Mouse (Mus musculus): Measurements from ENCODE around the gene Reep3.
"Not testable (repeated sequence)": the region's sequence is repeated elsewhere in the genome, so short reads cannot be mapped to it uniquely, and the experiment has no call there.

Reep3 gene

DNA sequence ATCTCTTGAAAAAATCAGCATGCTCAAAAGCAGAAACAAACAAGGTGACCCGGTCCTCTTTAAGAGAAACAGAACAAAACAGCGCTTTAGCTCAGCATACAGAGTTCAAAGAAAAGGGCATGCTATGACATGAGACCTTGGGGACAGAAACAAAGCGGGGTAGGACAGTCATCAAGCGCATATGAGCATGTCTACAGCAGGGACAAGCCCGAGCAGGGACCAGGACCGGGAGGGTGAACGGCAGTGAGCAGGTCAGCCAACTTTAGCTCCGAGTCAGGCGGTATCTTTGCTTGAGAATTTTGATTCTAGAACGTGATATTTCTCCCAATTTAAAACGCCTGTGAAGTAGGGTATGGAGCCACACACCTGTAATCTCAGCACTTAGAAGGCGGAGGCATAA is 86.2 kb downstream of the Reep3 start:
- DNase-seq = no peak

GRCm38 (mm10) chr10:67004527-67005042 is 92.2 kb downstream of the Reep3 start:
- DNase-seq = peak; percentile 69

- DNase-seq = peak; percentile 84
Observed at GRCm38 (mm10) chr10:67003743-67004526, 92.8 kb downstream of the Reep3 start.

GRCm38 (mm10) chr10:67003009-67003742 is 93.6 kb downstream of the Reep3 start:
- DNase-seq = peak; percentile 92

DNA sequence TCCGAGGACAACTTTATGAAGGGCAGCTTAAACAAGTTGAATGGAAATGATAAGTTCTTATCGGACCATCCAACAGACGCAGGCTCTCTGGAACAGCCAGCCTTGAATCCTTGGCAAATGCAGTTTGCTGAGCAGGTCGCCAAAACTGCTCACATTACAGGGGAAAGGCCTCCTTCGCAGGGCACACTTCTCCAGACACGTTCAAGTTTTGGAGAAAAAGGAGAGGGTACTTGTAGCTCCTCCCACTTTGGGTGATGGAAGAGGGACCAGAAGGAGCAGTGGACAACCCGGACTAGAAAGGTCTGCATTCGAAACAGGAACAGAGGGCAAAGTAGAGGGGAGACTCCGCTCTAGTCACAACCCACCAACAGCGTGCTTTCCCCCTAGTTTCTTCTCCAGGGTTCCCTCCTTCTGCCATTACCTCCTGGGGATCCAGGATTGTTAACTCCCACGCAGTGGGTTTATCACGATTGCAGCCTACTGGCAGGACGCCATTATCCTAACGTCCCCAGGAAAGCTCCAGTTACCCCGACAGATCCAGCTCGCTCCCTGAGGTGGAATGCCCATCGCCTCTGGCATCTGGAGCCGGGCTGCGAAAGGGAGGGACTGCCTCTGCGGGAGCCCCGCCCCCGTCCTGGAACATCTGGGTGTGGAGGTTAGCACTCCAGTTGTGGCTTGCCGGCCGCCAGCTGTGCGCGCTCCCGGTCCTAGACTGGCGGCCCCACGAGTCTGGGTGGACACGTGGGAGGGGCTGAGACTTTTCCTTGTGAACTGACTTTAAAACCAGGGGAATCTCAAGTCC is 94.3 kb downstream of the Reep3 start:
- DNase-seq = peak; percentile 91

GRCm38 (mm10) chr10:67000958-67001615 is 95.7 kb downstream of the Reep3 start:
- not testable (repeated sequence) for DNase-seq

DNA sequence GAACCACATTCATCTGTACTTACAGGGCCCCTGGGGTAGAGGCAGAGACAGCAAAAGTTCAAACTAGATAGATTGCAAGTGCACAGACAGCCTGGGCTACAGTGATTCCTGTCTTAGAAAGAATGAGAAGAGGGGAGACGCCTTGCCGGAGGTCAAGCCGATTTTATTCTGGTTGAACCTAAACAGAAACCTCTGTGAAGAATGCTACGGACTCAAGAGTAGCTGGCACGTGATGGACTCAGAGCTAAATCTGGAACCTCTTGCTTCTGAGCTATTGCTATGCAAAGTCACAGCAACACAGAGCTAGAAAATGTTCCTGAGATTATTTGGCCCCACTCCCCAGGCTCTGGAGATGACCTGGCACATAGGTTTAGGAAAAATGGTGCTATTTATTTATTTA is 96.6 kb downstream of the Reep3 start:
- DNase-seq = no peak

DNA sequence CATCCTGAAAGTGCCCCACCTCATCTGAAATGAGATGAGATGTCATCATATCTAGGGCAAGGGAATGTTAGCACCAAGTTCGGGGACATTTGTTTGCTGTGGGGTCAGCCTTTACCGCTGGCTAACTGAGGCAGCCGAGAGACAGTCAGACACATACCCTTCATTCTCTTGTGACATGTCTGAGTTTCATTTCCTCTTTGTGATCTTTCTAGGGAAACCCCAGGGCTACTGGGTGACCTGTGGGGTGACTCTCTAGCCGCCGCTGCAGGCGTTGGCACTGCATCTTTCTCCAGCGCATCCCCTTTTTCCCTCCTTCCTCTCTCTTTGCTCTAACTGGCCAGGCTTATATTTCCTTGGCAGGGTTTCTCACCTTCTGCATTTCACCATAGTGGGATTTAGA is 98.0 kb downstream of the Reep3 start:
- DNase-seq = no peak

DNA sequence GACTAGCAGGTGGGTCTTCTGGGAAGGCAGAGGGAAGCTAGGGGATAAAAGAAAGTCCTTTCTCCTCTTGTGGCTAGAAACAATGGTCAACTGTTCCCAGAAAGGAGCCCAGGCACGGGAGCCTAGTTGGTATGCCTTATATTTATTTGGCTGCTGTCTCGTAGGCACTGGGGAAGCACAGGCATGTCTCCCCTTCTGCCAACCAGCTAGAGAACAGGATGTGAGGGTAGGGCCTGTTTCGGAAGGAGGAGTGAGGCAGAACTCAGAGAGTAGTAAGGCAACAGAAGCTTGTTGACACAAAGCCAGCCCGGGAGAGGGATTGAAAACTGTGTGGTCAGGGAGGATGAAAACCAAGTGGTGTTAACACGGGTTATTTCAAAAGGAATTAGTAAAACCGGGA is 101.6 kb downstream of the Reep3 start:
- no peak for DNase-seq

GRCm38 (mm10) chr10:66994469-66994868 is 102.3 kb downstream of the Reep3 start:
- no peak for DNase-seq

DNA sequence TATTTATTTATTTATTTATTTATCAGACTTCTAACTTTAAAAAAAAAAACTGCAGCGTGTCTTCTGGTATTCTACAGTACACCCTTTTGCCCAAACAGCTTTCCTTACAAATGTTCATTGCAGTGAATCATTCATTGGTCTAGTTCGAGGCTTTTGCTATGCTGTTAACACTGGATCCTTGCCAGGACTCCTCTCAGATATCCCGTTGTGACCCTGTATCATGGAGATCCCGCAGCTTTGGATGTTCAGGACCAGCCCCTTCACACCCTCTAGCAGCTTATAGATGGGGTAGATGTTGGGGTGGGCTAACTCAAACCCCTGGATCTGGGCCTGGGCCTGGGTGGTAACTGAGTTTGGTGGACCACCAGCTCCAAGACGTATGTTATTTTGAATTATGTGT is 104.2 kb downstream of the Reep3 start:
- DNase-seq = no peak

GRCm38 (mm10) chr10:66990506-66990905 is 106.2 kb downstream of the Reep3 start:
- DNase-seq = no peak

GRCm38 (mm10) chr10:66983043-66983442 is 113.7 kb downstream of the Reep3 start:
- no peak for DNase-seq

DNA sequence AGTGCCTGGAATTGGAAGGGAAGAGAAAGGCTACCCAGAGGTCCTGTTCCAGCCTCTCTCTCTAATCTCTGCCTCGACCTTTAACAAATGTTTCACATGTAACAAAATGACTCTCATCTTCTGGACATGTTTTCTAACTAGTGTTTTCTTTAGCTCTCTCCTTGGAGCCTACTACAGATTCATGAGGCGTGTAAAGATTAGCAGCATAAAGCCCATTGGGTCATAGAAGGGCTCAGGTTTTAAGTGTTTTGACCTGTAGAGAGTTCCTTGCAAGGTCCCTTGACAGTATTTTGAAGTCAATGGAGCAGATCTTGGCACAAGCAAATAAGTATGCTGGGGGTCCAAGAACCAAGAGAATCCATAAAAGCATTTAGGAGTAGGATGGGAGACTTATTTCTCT is 118.5 kb downstream of the Reep3 start:
- DNase-seq = no peak

GRCm38 (mm10) chr10:66977093-66977492 is 119.7 kb downstream of the Reep3 start:
- DNase-seq = no peak

DNA sequence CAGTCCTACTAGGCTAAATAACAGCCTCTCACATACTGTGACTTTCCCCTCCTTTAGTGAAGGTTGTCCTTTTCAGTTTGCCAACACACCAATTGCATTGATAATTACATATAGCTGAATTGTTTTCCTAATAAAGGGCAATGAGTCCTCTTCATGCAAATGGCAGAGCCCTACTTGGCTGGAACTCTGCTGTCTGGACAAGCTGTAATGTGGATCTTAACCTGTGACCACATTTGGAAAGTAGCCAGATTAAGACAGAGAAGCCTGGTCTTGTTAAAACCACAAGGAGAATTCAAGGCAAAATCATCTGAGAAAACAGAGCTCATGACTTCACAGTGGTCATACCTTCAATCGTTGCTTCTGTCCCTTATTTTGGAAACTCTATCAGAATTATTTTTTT is 121.3 kb downstream of the Reep3 start:
- DNase-seq = no peak

GRCm38 (mm10) chr10:66974417-66974816 is 122.3 kb downstream of the Reep3 start:
- DNase-seq = no peak

DNA sequence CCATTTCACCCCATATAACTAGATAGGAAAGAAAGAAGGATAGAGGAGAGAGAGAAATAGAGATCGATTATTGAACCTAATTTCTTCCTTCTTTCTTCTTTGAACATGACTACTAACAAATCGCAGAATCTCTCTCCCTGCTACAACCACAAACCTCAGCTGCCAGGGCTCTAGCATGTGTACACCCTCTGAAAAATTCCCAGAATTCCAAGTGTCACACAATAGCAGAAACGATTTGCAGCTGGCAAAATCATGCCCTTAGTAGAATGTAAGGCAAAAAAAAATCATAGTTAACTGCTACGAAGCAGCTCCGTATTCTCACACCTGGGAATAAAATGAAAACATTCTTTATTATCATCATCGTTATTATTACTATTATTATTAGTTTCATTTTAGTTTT is 122.9 kb downstream of the Reep3 start:
- no peak for DNase-seq

- DNase-seq = no peak
Observed at GRCm38 (mm10) chr10:66973274-66973673, 123.5 kb downstream of the Reep3 start.

DNA sequence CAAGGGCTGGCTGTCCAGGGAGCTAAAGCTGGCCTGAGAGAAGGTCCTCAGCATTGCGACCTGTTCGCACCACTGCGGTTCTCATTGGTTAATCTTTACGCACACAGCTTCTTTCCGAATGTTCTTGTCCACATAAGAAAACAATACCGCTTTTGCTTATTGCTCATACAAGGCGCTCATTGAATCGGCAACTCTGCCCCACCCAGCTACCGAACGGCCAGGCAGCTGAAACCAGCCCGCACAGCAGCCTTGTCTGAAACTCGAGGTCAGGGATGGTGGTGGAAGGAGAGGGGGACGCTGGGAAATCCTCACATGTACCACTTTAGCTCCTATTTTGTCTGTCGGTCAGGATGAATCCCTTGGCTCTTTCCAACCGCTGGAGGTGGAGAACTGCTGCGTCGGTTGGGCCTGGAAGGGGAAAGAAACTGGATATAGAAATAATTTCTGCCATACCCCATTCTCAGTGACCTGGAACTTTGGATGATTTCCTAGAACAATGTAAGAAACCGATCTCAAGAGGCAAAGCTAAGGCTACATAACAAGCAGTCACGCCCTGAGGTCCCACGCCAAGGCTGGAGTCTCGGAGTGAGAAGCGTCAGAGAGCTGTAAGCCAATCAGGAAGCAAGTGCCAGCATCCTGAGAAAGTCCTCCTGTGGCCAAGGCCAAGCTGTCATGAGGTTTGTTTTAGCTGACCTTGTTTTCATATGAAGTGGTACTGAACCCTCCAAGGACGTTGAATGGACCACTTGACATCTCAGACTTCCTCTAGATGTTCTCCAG is 126.2 kb downstream of the Reep3 start:
- DNase-seq = no peak

- no peak for DNase-seq
Observed at GRCm38 (mm10) chr10:66969581-66969980, 127.2 kb downstream of the Reep3 start.

- no peak for DNase-seq
Observed at GRCm38 (mm10) chr10:66969081-66969480, 127.7 kb downstream of the Reep3 start.

Data from embryo, embryonic 11 days (tissue).